Mouse (Mus musculus) thymus, adult 2 months (tissue): ENCODE measurements at regions not wholly inside any gene's neighbourhood (a gene's known extent, or its start where the extent isn't known, plus 50 kb on each side); places are given as distances from the start of the nearest gene placed in this dataset.

Experiments
- DNase-seq: peaks from one replicate; pipeline ENCODE4 v3.0.0; 2021
- H3K27ac ChIP-seq: fragments of 200-500 bp; 2 replicates; pipeline ENCODE4 v1.5.1; 2012; ENCODE audit warnings: low read length, control low read depth; ENCODE audit not compliant: control insufficient read depth, insufficient read depth
- H3K27me3 ChIP-seq: fragments of 200-500 bp; 2 replicates; pipeline ENCODE4 v1.6.1; 2012; ENCODE audit warnings: mild to moderate bottlenecking, low read length, moderate library complexity, mixed read lengths; ENCODE audit not compliant: control insufficient read depth, insufficient read depth
- H3K36me3 ChIP-seq: fragments of 200-500 bp; 2 replicates; pipeline ENCODE4 v1.6.1; 2012; ENCODE audit warnings: mild to moderate bottlenecking, low read length, moderate library complexity; ENCODE audit not compliant: control insufficient read depth, insufficient read depth
- H3K4me1 ChIP-seq: fragments of 200-500 bp; replicated peaks from 2 replicates; pipeline ENCODE4 v1.6.1; 2012; ENCODE audit warnings: low read length; ENCODE audit not compliant: control insufficient read depth, insufficient read depth
- H3K4me3 ChIP-seq: fragments of 200-500 bp; 2 replicates; pipeline ENCODE4 v1.5.1; 2012; ENCODE audit warnings: mild to moderate bottlenecking, low read length, control low read depth, moderate library complexity; ENCODE audit not compliant: control insufficient read depth, insufficient read depth
- CTCF ChIP-seq: fragments of 200-500 bp; IDR thresholded peaks from 2 replicates; pipeline ENCODE4 v1.5.1; 2012; ENCODE audit warnings: mild to moderate bottlenecking, control low read depth, low read length, moderate library complexity, borderline replicate concordance; ENCODE audit not compliant: control insufficient read depth, poor library complexity, insufficient read depth; ENCODE audit errors: extremely low read depth
- POLR2A ChIP-seq: fragments of 200-500 bp; IDR thresholded peaks from 2 replicates; pipeline ENCODE4 v1.6.1; 2012; ENCODE audit warnings: mild to moderate bottlenecking, low read length, control low read depth, moderate library complexity; ENCODE audit not compliant: control insufficient read depth, poor library complexity, insufficient read depth; ENCODE audit errors: extremely low read depth
- WGBS: fragments of 180-500 bp; shearing (Covaris S2); methylation state at CpG from one replicate; pipeline ENCODE4 v1.1.7; 2018; 5-methylcytosine and 5-hydroxymethylcytosine counted together

DNA sequence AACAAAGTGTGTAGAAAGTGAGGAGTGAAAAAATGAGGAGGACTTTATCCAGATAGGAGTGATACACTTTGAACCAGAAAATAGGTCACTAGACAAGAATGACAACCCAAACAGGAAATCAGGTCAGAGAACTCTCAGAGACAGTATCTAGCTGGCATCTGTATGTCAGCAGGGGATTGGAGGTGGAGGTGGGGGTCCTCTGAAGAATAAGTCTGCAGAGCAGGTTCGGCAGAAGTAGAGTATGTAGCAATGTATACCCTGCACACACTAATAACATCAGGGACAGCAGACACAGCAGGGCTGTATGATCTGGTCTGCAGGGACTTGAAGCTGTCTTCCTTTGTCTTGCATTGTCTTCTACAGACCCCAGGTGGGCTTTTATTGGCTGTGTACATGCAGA lies 787.9 kb downstream of the Car8 start:
- Histone ChIP-seq H3K27ac (peak overlapping the region; percentile 77), H3K4me1 (peaks cover 16% of the 10 kb centered on the region), H3K4me3 (no peak overlapping the region), H3K36me3 (no peaks in the 10 kb centered on the region), H3K27me3 (no peaks in the 10 kb centered on the region)
- WGBS = 25% methylated on average over 1 of the region's 1 CpGs
- DNase-seq = peak; percentile 49
- TF ChIP-seq CTCF (no peak), POLR2A (no peak)

DNA sequence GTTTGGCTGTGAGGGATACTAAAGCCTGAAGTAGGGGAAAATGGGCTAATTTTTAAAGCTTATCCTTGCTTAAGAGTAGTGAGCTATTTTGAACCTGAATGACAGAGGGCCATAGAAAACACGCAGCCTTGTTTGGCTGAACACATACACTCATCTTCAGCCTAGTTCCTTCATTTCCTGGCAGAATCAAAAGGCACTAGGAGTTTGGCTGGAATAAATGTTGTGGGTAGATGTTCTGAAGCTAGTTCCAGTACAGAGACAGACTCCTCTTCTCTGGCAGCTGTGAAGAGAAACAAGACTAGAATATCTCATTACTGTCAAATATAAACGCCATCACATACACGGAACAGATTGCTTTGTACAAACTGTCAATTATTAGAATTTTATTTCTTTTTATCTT lies 809.5 kb downstream of the Car8 start:
- Histone ChIP-seq H3K27me3 (no peaks in the 10 kb centered on the region), H3K36me3 (no peaks in the 10 kb centered on the region), H3K4me1 (no peaks in the 10 kb centered on the region), H3K27ac (no peak overlapping the region), H3K4me3 (no peak overlapping the region)
- TF ChIP-seq POLR2A (no peak), CTCF (no peak)
- 98% methylated on average over 3 of the region's 3 CpGs for WGBS
- no peak for DNase-seq

GRCm38 (mm10) chr4:7424081-7424480 lies 814.8 kb downstream of the Car8 start:
- H3K27ac ChIP-seq = no peak overlapping the region
- no peak overlapping the region for H3K4me3 ChIP-seq
- no peaks in the 10 kb centered on the region for H3K27me3 ChIP-seq
- H3K4me1 ChIP-seq = no peaks in the 10 kb centered on the region
- no peak for TF ChIP-seq CTCF
- no peak for TF ChIP-seq POLR2A
- no peaks in the 10 kb centered on the region for H3K36me3 ChIP-seq
- DNase-seq = no peak

DNA sequence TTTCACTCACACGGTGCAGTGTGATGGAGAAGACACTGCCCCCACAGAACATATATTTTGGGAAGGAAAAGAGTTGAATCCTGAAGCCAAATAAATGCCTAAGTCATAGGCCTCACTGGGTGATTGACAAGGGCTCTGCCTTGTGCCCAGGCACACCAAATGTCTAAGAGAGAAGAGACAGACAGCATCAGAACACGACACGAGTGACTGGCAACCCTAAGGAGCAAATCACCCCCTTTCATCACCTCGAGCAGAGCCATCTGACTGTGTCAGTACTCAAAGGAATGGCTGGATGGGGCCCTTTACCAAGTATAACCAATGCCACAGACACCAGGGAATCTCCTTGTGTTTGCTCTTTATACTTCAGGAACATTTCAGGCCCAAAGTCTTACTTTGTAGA lies 815.6 kb downstream of the Car8 start:
- Histone ChIP-seq H3K36me3 (no peaks in the 10 kb centered on the region), H3K27ac (no peak overlapping the region), H3K4me1 (no peaks in the 10 kb centered on the region), H3K4me3 (no peak overlapping the region), H3K27me3 (no peaks in the 10 kb centered on the region)
- WGBS = 96% methylated on average over 4 of the region's 4 CpGs
- TF ChIP-seq CTCF (no peak), POLR2A (no peak)
- DNase-seq = no peak

- H3K27me3 ChIP-seq = no peaks in the 10 kb centered on the region
- 98% methylated on average over 3 of the region's 3 CpGs for WGBS
- TF ChIP-seq POLR2A (no peak), CTCF (no peak)
- no peak overlapping the region for H3K4me3 ChIP-seq
- H3K36me3 ChIP-seq = no peaks in the 10 kb centered on the region
- no peak overlapping the region for H3K27ac ChIP-seq
- DNase-seq = no peak
- no peaks in the 10 kb centered on the region for H3K4me1 ChIP-seq
These were observed 816.1 kb downstream of the Car8 start for GRCm38 (mm10) chr4:7422787-7423186.

DNA sequence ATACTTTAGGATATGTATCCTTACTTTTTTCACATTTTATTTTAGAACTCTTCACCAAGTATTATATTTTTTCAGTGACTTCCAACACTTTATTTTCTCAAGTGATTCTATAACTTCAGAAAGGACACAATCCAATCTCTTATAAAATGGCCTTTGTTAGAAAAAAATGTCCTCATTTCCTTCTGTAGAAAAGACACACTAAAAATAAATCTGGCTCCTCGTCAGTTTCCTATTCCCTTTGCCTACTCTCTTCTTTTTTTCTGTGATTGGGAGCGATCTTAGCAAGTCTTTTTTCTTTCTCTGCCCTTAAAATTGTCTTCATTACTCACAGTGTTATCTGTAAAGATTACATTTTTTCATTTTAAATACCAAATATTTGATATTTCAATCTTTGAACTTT lies 824.5 kb downstream of the Car8 start:
- H3K27me3 ChIP-seq = no peaks in the 10 kb centered on the region
- H3K4me1 ChIP-seq = no peaks in the 10 kb centered on the region
- no peak for TF ChIP-seq CTCF
- no peak for TF ChIP-seq POLR2A
- no peak for DNase-seq
- WGBS = 82% methylated on average over 2 of the region's 2 CpGs
- no peaks in the 10 kb centered on the region for H3K36me3 ChIP-seq
- no peak overlapping the region for H3K4me3 ChIP-seq
- H3K27ac ChIP-seq = no peak overlapping the region

- Histone ChIP-seq H3K4me3 (no peak overlapping the region), H3K36me3 (no peaks in the 10 kb centered on the region), H3K4me1 (no peaks in the 10 kb centered on the region), H3K27ac (no peak overlapping the region), H3K27me3 (no peaks in the 10 kb centered on the region)
- TF ChIP-seq POLR2A = no peak
- TF ChIP-seq CTCF = no peak
- 83% methylated on average over 1 of the region's 1 CpGs for WGBS
- DNase-seq = no peak
These were observed 846.1 kb downstream of the Car8 start for GRCm38 (mm10) chr4:7392696-7393095.
